Mouse (Mus musculus) right cerebral cortex, adult 2 months (tissue): ENCODE data around the gene Eaf1.
"Not testable (repeated sequence)": the region's sequence is repeated elsewhere in the genome, so short reads cannot be mapped to it uniquely, and the experiment has no call there.

Experiments used
- DNase-seq, 2 experiments: peaks; one replicate each; pipeline ENCODE4 v3.0.0; 2021 to 2022; ENCODE audit warnings: low spot score in 2 of 2

Eaf1 gene

DNA sequence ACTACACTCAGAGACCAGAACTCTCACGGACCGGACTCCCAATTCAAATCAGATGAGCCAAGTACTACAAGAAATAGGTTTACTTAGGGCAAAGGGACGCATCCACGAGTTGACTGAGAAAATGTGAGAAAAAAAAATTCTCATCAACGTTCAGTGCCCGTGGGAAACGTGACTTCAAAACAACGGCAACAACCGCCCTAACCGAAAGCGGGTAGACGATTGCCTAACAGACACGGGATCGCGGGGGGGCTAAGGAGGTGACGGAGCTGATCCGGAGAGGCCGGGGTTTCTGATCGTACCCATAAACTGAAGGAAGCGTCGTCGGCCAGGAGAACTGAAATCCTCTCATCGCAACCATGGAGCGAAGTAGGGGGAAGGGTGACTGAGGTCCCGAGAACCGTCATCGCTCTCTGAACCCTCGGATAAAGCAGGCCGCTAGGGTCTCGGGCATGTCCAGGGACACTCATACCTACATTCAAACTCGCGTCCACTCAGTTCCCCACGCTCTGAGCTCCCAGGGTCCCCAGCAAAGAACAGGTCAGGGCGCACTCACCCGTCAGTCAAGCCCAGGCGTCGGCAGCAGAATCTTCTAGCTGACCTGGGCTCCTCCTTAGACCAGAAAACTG is at the start of gene Eaf1:
Eaf1 (plus strand) TSS at position 51 of the 626 bp plus-strand sequence.
- DNase-seq, result peak in 1 of 2 experiments; percentile 24

DNA sequence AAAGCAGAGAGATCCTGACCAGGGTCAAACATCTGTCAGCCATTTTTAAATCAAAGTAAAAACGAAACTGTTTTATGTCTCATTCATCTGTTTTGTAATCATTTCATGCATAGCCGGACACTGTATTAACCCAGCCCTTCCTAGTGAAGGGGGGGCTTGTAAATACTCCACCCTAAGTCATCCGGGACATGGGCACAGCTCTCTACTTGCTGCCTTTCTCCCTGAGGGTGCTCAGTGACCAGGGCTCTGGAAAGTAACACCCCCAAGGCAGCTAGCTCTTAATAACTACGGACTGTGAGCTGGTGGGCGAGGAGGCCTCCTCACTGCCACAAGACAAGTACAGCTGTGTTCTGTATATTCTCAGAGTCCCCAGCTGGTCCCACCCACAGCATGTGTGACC is 45.2 kb upstream of the Eaf1 start:
- no peak for DNase-seq

DNA sequence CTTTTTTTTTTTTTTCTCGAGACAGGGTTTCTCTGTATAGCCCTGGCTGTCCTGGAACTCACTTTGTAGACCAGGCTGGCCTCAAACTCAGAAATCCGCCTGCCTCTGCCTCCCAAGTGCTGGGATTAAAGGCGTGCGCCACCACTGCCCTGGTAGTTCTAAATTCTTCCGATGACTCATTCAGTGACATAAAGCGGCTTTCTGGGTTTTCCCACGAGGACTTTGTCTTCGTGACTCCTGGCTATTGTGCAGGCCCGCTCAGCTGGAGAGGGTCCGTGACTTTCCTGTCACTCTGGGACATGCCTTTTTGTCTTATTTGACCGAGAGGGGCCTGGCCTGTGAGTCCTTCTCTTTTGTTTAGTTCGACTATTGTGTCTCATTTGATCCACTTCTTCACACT is 40.3 kb upstream of the Eaf1 start:
- not testable (repeated sequence) for DNase-seq

DNA sequence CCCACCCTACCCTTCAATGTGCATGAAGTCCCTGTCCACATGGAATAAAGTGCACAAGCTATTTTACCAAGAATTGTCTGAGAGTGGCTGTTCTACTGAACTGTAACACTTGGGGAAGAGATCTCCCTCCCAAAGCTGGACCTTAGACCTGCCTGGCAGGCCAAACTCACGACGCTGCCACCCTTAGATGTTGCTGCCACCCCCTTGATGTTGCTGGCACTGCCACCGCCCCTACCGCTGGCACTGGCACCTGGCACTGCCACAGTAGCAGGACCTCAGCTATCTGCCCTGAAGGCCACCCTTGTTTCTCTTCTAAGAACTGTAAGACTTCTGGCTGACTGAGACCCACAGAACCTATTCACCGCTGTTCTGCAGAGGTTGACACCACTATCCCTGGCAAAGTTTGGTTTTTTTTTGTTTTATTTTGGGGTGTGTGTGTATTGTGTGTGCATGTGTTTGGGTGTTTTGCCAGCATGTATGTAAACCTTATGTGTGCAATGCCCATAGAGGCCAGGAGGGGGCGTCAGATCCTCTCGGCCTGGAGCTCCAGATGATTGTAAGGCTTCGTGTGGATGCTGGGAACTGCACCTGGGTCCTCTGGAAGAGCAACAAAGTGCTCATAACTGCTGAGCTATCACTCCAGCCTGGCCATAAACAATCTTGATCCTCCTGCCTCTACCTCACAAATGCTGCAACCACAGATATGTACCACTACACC is 39.2 kb upstream of the Eaf1 start:
- no peak for DNase-seq

GRCm38 (mm10) chr14:31456064-31456721 is 38.0 kb upstream of the Eaf1 start:
- DNase-seq, result no peak

- DNase-seq, result no peak
Measured at GRCm38 (mm10) chr14:31458006-31458405, 36.2 kb upstream of the Eaf1 start.

DNA sequence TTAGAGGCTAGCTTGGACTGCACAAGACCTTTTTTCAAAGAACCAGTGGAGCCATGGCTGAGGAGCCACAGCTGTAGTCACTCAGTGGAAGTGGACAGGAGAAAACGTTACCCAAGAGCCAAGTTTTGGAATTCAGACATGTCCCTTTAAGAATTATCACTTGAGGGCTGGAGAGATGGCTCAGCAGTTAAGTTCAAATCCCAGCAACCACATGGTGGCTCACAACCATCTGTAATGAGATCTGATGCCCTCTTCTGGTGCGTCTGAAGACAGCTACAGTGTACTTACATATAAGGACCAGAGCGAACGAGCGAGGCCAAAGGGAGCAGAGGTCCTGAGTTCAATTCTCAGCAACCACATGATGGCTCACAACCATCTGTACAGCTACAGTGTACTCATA is 32.0 kb upstream of the Eaf1 start:
- not testable (repeated sequence) for DNase-seq

GRCm38 (mm10) chr14:31462886-31463285 is 31.3 kb upstream of the Eaf1 start:
- no peak for DNase-seq

DNA sequence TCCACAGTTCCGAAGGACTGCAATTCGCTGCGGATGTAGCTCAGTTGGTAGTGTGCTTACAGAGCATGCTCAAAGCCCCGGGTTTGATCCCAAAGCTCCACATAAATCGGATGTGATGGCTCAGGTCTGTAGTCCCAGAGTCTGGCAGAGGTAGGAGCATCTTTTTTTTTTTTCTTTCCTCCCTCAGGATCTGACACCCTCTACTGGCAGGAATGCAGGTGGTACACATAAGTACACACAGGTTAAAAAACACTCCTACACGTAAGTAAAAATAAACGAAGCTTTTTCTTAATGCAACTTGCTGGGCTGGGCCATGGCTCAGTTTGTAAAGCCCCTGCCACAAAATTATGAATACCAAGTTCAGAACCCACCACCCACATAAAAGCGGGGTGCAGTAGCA is 30.0 kb upstream of the Eaf1 start:
- DNase-seq, result no peak

DNA sequence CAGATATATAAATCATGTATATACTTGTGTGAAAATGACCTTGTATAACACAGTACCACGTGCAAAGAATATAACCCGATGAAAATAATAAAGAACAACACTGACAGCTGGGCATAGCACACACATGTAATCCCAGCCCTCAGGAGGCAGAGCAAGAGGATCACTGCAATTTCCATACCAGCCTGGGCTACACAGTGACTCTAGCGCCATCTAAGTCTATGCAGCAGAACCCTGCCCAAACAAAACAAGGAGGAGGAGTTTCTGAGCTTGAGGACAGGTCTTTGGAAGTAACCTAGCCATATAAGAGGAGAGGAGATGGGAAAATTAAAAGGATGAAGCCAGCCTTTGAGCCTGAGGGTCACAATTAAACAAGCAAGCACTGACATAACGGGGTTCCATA is 24.5 kb upstream of the Eaf1 start:
- DNase-seq, result no peak

GRCm38 (mm10) chr14:31472451-31473061 is 21.6 kb upstream of the Eaf1 start:
- peak; percentile 75 to 78 for DNase-seq

DNA sequence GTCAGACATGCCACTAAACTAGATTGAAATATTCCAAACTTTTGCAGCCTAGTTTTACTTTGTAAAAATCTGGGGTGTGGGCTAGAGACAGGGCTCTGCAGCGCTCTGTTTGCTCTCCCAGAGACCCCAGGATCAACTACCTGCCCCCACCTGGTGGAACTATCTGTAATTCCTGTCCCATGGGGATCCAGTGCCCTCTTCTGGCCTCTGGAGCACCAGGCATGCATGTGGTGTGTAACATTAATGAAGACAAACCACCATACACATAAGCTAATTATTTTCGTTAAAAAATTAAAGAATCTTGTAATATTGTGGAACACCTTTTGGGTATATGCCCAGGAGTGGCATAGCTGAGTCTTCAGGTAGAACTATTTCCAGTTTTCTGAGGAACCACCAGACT is 20.9 kb upstream of the Eaf1 start:
- no peak for DNase-seq

- DNase-seq, result no peak
Measured at GRCm38 (mm10) chr14:31482417-31482816, 11.8 kb upstream of the Eaf1 start.

DNA sequence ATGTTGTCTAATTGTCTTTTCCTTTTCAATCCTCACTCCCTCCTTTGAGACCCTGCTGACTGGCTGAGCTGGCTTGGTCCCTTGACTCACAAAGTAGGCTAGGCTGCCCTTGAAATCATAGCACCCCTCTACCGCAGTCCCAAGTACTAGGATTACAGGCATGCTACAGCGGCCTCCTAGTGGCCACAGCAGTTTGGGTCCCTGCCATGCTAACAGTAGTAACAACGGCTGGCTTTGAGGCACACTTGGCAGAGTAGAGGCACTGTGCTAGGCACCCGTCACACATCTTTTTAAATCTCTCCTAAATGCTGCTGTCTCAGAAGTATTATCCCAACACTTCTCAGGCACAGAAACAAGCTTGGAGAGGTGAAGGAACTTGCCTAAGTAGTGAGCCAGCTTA is 7.7 kb upstream of the Eaf1 start:
- no peak for DNase-seq

DNA sequence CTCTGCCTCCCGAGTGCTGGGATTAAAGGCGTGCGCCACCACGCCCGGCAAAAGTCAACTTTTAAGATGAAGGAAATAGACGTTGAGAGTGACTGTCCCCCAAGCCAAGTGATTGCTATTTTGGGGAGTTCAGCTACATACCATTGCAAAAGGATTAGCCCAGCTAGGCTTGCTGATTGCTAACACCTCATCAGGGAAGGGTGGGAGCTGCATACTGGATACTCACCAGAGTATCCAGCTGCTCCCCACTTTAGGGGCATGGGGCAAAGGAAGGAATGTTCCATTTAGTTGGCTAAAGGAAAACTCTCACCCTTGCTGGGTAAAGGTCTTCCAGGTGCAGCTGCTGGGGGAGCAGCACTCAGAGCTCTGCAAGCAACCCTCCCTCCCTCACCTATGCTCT is 6.1 kb upstream of the Eaf1 start:
- no peak for DNase-seq

DNA sequence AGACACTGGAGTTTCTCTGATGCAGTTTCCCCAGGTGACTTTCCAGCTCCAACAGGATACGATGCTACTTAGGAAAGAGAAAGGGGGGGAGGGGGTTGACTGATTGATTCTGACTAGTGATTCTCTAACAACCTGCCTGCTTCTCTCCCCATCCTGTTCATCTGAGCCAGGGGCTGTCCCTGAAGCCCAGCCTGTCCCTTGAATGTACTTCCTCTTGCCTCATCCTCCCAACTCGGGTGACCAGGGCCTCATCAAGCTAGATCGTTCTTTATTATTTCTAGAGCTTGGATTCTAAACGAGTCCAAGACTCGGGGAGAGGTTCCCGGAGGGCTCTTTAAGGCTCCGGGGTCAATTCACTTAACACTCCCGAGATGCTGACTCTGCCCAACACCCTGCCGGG is 298 bp upstream of the Eaf1 start:
- no peak for DNase-seq

GRCm38 (mm10) chr14:31494975-31495455 is 816 bp downstream of the Eaf1 start, which contains the start of gene Mettl6:
Mettl6 (minus strand) TSS chr14:31495040.
- peak; percentile 90 to 92 for DNase-seq

- DNase-seq, result no peak
Measured at GRCm38 (mm10) chr14:31495538-31495937, 1.3 kb downstream of the Eaf1 start.

GRCm38 (mm10) chr14:31496241-31496646 is 2.0 kb downstream of the Eaf1 start:
- no peak for DNase-seq

GRCm38 (mm10) chr14:31499526-31499925 is 5.3 kb downstream of the Eaf1 start:
- DNase-seq, result no peak

DNA sequence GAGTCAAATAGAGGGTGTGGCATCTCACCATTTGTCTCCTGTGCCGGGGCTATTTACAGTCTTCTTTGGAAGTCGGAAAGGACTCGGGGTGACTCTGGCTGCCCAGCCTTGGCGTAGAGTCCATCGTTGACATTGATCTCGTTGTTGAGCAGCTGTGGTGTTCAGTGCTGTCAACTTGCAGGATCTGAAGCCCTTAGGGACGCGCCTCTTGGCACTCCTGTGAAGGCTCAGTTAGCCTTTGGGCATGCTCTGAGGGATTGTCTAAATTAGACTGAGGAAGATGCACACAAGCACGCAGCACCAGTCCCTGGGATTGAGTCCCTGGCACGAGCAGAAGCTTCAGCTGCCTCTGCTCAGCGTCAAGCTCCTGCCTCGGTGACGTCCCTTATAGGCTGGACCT is 9.2 kb downstream of the Eaf1 start:
- no peak for DNase-seq

DNA sequence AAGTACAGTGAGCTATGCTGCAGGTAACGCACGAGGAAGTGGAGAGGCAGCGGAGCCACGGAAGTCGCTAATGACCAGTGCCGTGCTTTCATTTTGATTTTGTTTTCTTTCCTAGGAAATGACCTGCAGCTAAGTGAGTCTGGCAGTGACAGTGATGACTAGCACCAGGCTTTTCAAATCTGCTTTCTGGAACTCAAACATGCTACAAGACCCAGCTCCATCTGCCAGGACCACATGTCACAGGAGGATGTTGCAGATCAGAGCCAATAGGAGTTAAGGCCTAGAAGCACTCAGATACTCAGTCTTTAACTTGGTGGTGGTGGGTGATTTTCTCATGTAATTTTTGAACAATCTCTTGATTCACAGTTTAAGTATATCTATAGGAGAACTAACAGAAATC is 12.3 kb downstream of the Eaf1 start:
- DNase-seq, result no peak
